Mouse (Mus musculus) intestine, embryonic 16.5 days (tissue): ENCODE measurements around the gene Pfn4. TPM values are rescaled to one million over a fixed set of nuclear protein-coding genes. Genes with fewer than 3 reads are reported as not detected.
A peak's percentile ranks its signal among the peaks of the same experiment; 100 is the strongest.

Experiments used
- ATAC-seq: fragments of 200-750 bp; cut with Nextera tagmentation; 2 replicates; pipeline ENCODE4 v1.8.0; 2017; ENCODE audit warnings: moderate TSS enrichment, moderate library complexity
- H3K27ac ChIP-seq: fragments of 300-500 bp; sonication (generic); 2 replicates; pipeline ENCODE4 v1.5.1; 2014; ENCODE audit warnings: mild to moderate bottlenecking, low read length
- H3K27me3 ChIP-seq: fragments of 300-500 bp; sonication (generic); replicated peaks from 2 replicates; pipeline ENCODE4 v1.6.1; 2014; ENCODE audit warnings: low read length, control low read depth, mixed read lengths; ENCODE audit not compliant: control insufficient read depth, insufficient read depth
- H3K36me3 ChIP-seq: fragments of 300-500 bp; sonication (generic); 2 replicates; pipeline ENCODE4 v1.6.1; 2014; ENCODE audit warnings: low read length, control low read depth; ENCODE audit not compliant: control insufficient read depth, insufficient read depth
- H3K4me1 ChIP-seq: fragments of 300-500 bp; sonication (generic); 2 replicates; pipeline ENCODE4 v1.6.1; 2014; ENCODE audit warnings: low read length, control low read depth, mixed read lengths; ENCODE audit not compliant: control insufficient read depth, insufficient read depth
- H3K4me2 ChIP-seq: fragments of 300-500 bp; sonication (generic); 2 replicates; pipeline ENCODE4 v1.6.1; 2014; ENCODE audit warnings: low read depth, low read length, control low read depth
- H3K4me3 ChIP-seq: fragments of 300-500 bp; sonication (generic); 2 replicates; pipeline ENCODE4 v1.5.1; 2014; ENCODE audit warnings: mild to moderate bottlenecking, low read length
- H3K9ac ChIP-seq: fragments of 300-500 bp; sonication (generic); 2 replicates; pipeline ENCODE4 v1.6.1; 2014; ENCODE audit warnings: low read depth, low read length
- H3K9me3 ChIP-seq: fragments of 300-500 bp; sonication (generic); 2 replicates; pipeline ENCODE4 v1.6.1; 2016; ENCODE audit warnings: low read length, control low read depth; ENCODE audit not compliant: control insufficient read depth
- WGBS: fragments of 180-500 bp; shearing (Covaris S2); extraction: QIAGEN DNeasy Blood & Tissue Kit; methylation state at CpG from one replicate; pipeline ENCODE4 v1.1.7; 2014; 5-methylcytosine and 5-hydroxymethylcytosine counted together
- polyA plus RNA-seq: library from polyadenylated mRNA; unstranded; fragments of >200 nt; fragmentation: Nextera tagmentation; extraction: Ambion mirVana; gene quantifications from 2 replicates; pipeline ENCODE4 v1.2.1, GENCODE M21; 2015

Pfn4 gene
- 1.1 TPM in 2 replicates for polyA plus RNA-seq

- peak; percentile 100 for ATAC-seq
- WGBS = 2% methylated on average over 61 of the region's 61 CpGs
These were observed at the start of gene Pfn4, which contains the start of gene Fam228b for GRCm38 (mm10) chr12:4768492-4769332. Pfn4 (plus strand) TSS chr12:4769022. Fam228b (minus strand) TSS chr12:4769267.

GRCm38 (mm10) chr12:4719066-4719761, 49.6 kb upstream of the Pfn4 start:
- WGBS = 64% methylated on average over 13 of the region's 13 CpGs
- Histone ChIP-seq H3K4me1 (no peaks in the 10 kb centered on the region), H3K9ac (no peak overlapping the region), H3K36me3 (no peaks in the 10 kb centered on the region), H3K27me3 (no peaks in the 10 kb centered on the region), H3K9me3 (no peaks in the 10 kb centered on the region), H3K27ac (no peak overlapping the region), H3K4me3 (no peak overlapping the region), H3K4me2 (no peak overlapping the region)
- no peak for ATAC-seq

More at GRCm38 (mm10) chr12:4768492-4769332, at the start of gene Pfn4, which contains the start of gene Fam228b:
- peak within 1 kb of the TSS; percentile 86 for H3K4me2 ChIP-seq
- no peaks in the 10 kb centered on the region for H3K27me3 ChIP-seq
- peak within 1 kb of the TSS; percentile 72 for H3K4me3 ChIP-seq
- H3K36me3 ChIP-seq = no peaks in the 10 kb centered on the region
- peaks cover 5% of the 10 kb centered on the region; the same call in 1 of the 2 replicates for H3K4me1 ChIP-seq
- no peaks in the 10 kb centered on the region for H3K9me3 ChIP-seq
- H3K9ac ChIP-seq = peak within 1 kb of the TSS; percentile 91
- peak within 1 kb of the TSS; percentile 84 for H3K27ac ChIP-seq

- H3K4me1 ChIP-seq = no peaks in the 10 kb centered on the region
- H3K9ac ChIP-seq = no peak overlapping the region
- H3K27ac ChIP-seq = no peak overlapping the region
- no peaks in the 10 kb centered on the region for H3K36me3 ChIP-seq
- no peak overlapping the region for H3K4me3 ChIP-seq
- H3K27me3 ChIP-seq = no peaks in the 10 kb centered on the region
- no peaks in the 10 kb centered on the region for H3K9me3 ChIP-seq
- no peak overlapping the region for H3K4me2 ChIP-seq
- WGBS = 71% methylated on average over 17 of the region's 17 CpGs
- ATAC-seq = 0 out of 2 replicates have a peak, but pooled peaks have one; percentile 21
These were observed 48.8 kb upstream of the Pfn4 start for GRCm38 (mm10) chr12:4719762-4720754.

DNA sequence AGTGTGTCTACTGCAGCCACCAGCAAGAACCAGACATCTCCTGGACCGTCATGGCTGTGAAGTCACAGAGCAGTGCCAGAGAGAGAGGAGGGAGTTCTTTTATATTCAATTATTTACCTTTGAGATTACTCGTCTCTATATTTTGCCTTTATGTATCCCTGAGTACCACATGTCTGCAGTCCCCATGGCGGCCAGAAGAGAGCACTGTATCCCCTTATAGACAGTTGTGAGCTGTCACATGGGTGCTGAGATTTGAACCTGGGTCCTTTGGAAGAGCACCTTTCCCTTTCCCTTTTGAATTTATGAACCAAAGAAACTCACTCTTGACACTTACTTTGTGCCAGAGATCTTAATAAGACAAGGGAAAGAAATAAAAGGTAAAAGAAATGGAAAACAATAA, 39.7 kb upstream of the Pfn4 start:
- WGBS = 89% methylated on average over 3 of the region's 3 CpGs
- Histone ChIP-seq H3K9ac (no peak overlapping the region), H3K36me3 (no peaks in the 10 kb centered on the region), H3K27ac (no peak overlapping the region), H3K4me3 (no peak overlapping the region), H3K27me3 (no peaks in the 10 kb centered on the region), H3K4me2 (no peak overlapping the region), H3K4me1 (no peaks in the 10 kb centered on the region), H3K9me3 (no peaks in the 10 kb centered on the region)
- ATAC-seq = no peak

GRCm38 (mm10) chr12:4731629-4732028, 37.2 kb upstream of the Pfn4 start:
- Histone ChIP-seq H3K4me2 (no peak overlapping the region), H3K9me3 (no peaks in the 10 kb centered on the region), H3K4me3 (no peak overlapping the region), H3K9ac (no peak overlapping the region), H3K36me3 (no peaks in the 10 kb centered on the region), H3K4me1 (no peaks in the 10 kb centered on the region), H3K27me3 (no peaks in the 10 kb centered on the region), H3K27ac (no peak overlapping the region)
- WGBS = 61% methylated on average over 4 of the region's 4 CpGs
- ATAC-seq = no peak

DNA sequence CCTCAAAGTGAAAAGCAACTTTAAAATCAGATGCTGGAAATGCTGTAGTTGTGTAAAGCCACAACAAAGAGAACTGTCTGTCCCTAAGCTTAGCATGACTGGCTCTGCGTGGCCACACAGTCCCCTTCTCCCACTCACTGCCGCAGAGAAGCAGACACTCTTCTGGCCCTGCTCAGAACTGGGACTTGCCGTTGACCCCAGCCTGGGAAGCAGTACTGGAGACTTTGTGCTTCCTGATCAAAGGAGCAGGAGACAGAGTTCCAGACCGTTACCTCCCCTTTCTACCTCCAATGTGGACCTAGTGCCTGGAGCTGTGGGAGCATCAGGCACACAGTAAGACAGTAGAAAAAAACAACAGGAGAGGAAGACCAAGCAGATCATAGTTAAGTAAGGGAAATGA, 36.5 kb upstream of the Pfn4 start:
- Histone ChIP-seq H3K9me3 (no peaks in the 10 kb centered on the region), H3K27ac (no peak overlapping the region), H3K27me3 (no peaks in the 10 kb centered on the region), H3K4me2 (no peak overlapping the region), H3K4me3 (no peak overlapping the region), H3K4me1 (no peaks in the 10 kb centered on the region), H3K9ac (no peak overlapping the region), H3K36me3 (no peaks in the 10 kb centered on the region)
- WGBS = 52% methylated on average over 4 of the region's 4 CpGs
- ATAC-seq = no peak

GRCm38 (mm10) chr12:4738031-4738576, 30.7 kb upstream of the Pfn4 start, which contains the start of gene Fam228a:
Fam228a (minus strand) TSS chr12:4738430.
- Histone ChIP-seq H3K9me3 (no peaks in the 10 kb centered on the region), H3K4me3 (no peak within 1 kb of the TSS), H3K4me1 (no peaks in the 10 kb centered on the region), H3K4me2 (no peak within 1 kb of the TSS), H3K9ac (no peak within 1 kb of the TSS), H3K36me3 (no peaks in the 10 kb centered on the region), H3K27ac (no peak within 1 kb of the TSS), H3K27me3 (no peaks in the 10 kb centered on the region)
- ATAC-seq = no peak
- 93% methylated on average over 18 of the region's 18 CpGs for WGBS

DNA sequence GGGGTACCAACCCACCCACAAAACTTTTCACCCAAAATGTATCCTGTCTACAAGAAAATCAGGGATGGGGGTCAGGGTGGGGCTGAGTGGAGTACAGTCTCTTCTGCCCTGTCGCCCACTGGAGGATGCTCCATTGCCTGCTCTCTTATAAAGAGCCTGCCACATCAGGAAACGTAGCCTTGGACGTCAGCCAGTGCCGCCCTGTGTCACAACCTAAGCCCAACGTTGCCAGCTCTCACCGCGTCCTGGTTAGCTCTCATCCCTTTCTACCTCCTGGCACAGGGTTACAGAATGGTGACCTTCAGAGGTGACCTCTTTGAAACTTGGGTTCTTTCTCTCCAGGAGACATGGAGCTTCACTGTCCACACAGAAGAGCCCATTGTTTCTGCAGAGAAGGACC, 28.0 kb upstream of the Pfn4 start:
- Histone ChIP-seq H3K27me3 (no peaks in the 10 kb centered on the region), H3K36me3 (no peaks in the 10 kb centered on the region), H3K4me3 (no peak overlapping the region), H3K9me3 (no peaks in the 10 kb centered on the region), H3K9ac (no peak overlapping the region), H3K27ac (no peak overlapping the region), H3K4me2 (no peak overlapping the region), H3K4me1 (no peaks in the 10 kb centered on the region)
- 80% methylated on average over 7 of the region's 7 CpGs for WGBS
- no peak for ATAC-seq
